Mouse (Mus musculus) heart, postnatal 0 days (tissue): ENCODE results near the gene Pdzrn3.
A peak's percentile ranks its signal among the peaks of the same experiment; 100 is the strongest.

ENCODE experiments used
- CTCF ChIP-seq: IDR thresholded peaks from 2 replicates; pipeline ENCODE4 v1.5.1; 2016; ENCODE audit warnings: antibody characterized with exemption, control low read depth, low read depth
- EP300 ChIP-seq: IDR thresholded peaks from 2 replicates; pipeline ENCODE4 v1.6.1; 2016; ENCODE audit warnings: antibody characterized with exemption, low read depth

DNA sequence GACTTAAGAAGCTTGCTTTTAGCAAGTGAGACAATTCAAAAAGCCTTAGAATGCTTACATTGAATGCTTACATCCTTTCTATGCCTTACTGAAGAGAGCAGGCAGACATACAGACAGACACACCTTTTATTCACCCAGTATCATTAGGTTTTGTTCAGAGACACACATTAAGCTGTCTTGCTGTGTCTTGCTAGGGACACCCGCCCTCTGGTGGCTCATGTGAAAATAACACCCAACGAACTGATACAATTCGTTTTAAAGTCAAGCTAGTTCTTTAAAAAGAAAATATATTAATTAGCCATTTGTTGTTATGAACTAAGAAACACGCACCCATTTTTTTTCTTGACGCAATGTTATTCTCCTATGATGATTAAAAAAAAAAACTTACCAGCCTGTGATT is 180.1 kb downstream of the Pdzrn3 start:
- peak; percentile 82 for TF ChIP-seq CTCF
- TF ChIP-seq EP300, result no peak
